ENCODE assay signal across 21 mouse cellular contexts in the genomic region with DNA sequence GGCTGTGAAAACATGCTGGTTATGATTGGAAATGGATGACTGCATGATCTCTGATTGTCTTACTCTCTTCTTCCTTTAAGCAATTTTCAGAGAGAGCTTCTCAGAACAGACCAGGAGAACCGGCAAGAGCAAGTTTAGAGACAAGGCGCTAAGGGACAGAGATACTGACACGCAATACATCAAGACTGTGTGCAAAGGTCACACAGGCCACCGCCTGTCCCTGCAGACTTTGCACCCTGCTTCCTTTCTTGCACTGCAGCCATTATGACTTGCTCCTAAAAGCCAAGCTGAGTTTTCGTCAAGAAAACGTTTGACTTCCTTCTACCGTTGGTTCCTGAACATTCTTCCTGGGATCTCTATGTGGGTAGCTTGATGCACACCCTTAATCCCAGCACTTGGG. TPM values are rescaled to one million over a fixed set of nuclear protein-coding genes. Genes with fewer than 3 reads are reported as not detected.
DNase-seq lines count a peak whose midpoint lies in the region; ATAC-seq and TF ChIP-seq lines count a peak whose summit lies in the region.
"Had no signal": no experiment of that assay in that cellular context is flagged by ENCODE, and none has a peak within 500 bp of the region (broad histone marks: within the 10 kb centered on the region; RNA-seq: fewer than 3 reads in every experiment).

No protein-coding gene starts in this region.

- no peak overlapping the region for H3K27ac ChIP-seq in forebrain, embryonic 11.5 days (ENCODE audit: low read depth, low read length)
- H3K27ac ChIP-seq in forebrain, embryonic 14.5 days (ENCODE audit: low read depth, low read length) = no peak overlapping the region
- H3K27ac ChIP-seq in kidney, embryonic 16.5 days (ENCODE audit: low read length) = no peak overlapping the region
- H3K27ac ChIP-seq in intestine, embryonic 16.5 days (ENCODE audit: low read length) = peak overlapping the region; percentile 84
- H3K27ac ChIP-seq: forebrain, embryonic 12.5 days; hindbrain, postnatal 0 days; kidney, embryonic 15.5 days; limb, embryonic 12.5 days; neural tube, embryonic 13.5 days had no signal

- no peak overlapping the region for H3K4me2 ChIP-seq in forebrain, embryonic 11.5 days (ENCODE audit: low read depth, low read length, severe bottlenecking)
- no peak overlapping the region for H3K4me2 ChIP-seq in forebrain, embryonic 14.5 days (ENCODE audit: low read length)
- no peak overlapping the region for H3K4me2 ChIP-seq in kidney, embryonic 16.5 days (replicated peaks; ENCODE audit: low read depth, low read length)
- no peak overlapping the region; the same call in 1 of the 2 replicates for H3K4me2 ChIP-seq in intestine, embryonic 16.5 days (ENCODE audit: low read depth, low read length)
- H3K4me2 ChIP-seq in myocyte (ENCODE audit: low read depth) = peak overlapping the region; percentile 66
- H3K4me2 ChIP-seq: forebrain, embryonic 12.5 days; limb, embryonic 12.5 days; neural tube, embryonic 13.5 days had no signal

- WGBS in forebrain, embryonic 11.5 days = 92% methylated on average over 7 of the region's 7 CpGs
- 94% methylated on average over 7 of the region's 7 CpGs for WGBS in forebrain, embryonic 14.5 days
- WGBS in kidney, embryonic 16.5 days = 77% methylated on average over 7 of the region's 7 CpGs
- 65% methylated on average over 7 of the region's 7 CpGs for WGBS in intestine, embryonic 16.5 days

- no peak overlapping the region for H3K9ac ChIP-seq in forebrain, embryonic 11.5 days (ENCODE audit: low read length)
- H3K9ac ChIP-seq in forebrain, embryonic 14.5 days (ENCODE audit: low read length) = no peak overlapping the region
- H3K9ac ChIP-seq in kidney, embryonic 16.5 days (replicated peaks; ENCODE audit: low read length) = no peak overlapping the region
- H3K9ac ChIP-seq in intestine, embryonic 16.5 days (ENCODE audit: low read depth, low read length) = no peak overlapping the region
- H3K9ac ChIP-seq: forebrain, embryonic 12.5 days; heart, embryonic 12.5 days; kidney, embryonic 15.5 days; limb, embryonic 12.5 days; neural tube, embryonic 13.5 days had no signal

- peak; percentile 30 for DNase-seq in forebrain, embryonic 11.5 days (ENCODE audit: low spot score)
- no peak for DNase-seq in forebrain, embryonic 14.5 days (ENCODE audit: low spot score)
- peak; percentile 31 to 38 for DNase-seq in kidney, postnatal 36 days
- no peak for DNase-seq in cerebellum, adult 9-10 months
- DNase-seq in c-Kit-positive CD71-positive TER-119-positive erythroid progenitor cells, embryonic 14.5 days (ENCODE audit: low spot score) = no peak
- DNase-seq: cerebellum, adult 11-12 months; cerebellum, postnatal 14 days; lung, adult 2 months; midbrain, embryonic 14.5 days; retina, postnatal 1 day; right cerebral cortex, postnatal 25 days; thymus, postnatal 14 days had no signal

- H3K9me3 ChIP-seq in forebrain, embryonic 11.5 days (ENCODE audit: control insufficient read depth, low read length) = no peaks in the 10 kb centered on the region
- H3K9me3 ChIP-seq in forebrain, embryonic 14.5 days (replicated peaks; ENCODE audit: control insufficient read depth, low read length) = no peaks in the 10 kb centered on the region
- H3K9me3 ChIP-seq in kidney, embryonic 16.5 days (ENCODE audit: low read length) = no peaks in the 10 kb centered on the region
- H3K9me3 ChIP-seq in intestine, embryonic 16.5 days (ENCODE audit: control insufficient read depth, low read length) = no peaks in the 10 kb centered on the region; the same call in 1 of the 2 replicates
- H3K9me3 ChIP-seq: forebrain, embryonic 12.5 days; heart, embryonic 12.5 days; kidney, embryonic 15.5 days; limb, embryonic 12.5 days; neural tube, embryonic 13.5 days had no signal

- H3K4me1 ChIP-seq in forebrain, embryonic 11.5 days (replicated peaks; ENCODE audit: control insufficient read depth, insufficient read depth, low read length) = no peaks in the 10 kb centered on the region
- no peaks in the 10 kb centered on the region for H3K4me1 ChIP-seq in forebrain, embryonic 14.5 days (ENCODE audit: control insufficient read depth, insufficient read depth, low read length)
- no peaks in the 10 kb centered on the region for H3K4me1 ChIP-seq in kidney, embryonic 16.5 days (ENCODE audit: insufficient read depth, low read length)
- peaks cover 9% of the 10 kb centered on the region; the same call in 1 of the 2 replicates for H3K4me1 ChIP-seq in intestine, embryonic 16.5 days (ENCODE audit: control insufficient read depth, insufficient read depth, low read length)
- H3K4me1 ChIP-seq: forebrain, embryonic 12.5 days; limb, embryonic 12.5 days; neural tube, embryonic 13.5 days had no signal

- no peak overlapping the region for H3ac ChIP-seq in myocyte (ENCODE audit: control insufficient read depth, insufficient read length)

- H3K4me3 ChIP-seq in forebrain, embryonic 11.5 days (ENCODE audit: low read depth, low read length) = no peak overlapping the region
- no peak overlapping the region for H3K4me3 ChIP-seq in forebrain, embryonic 14.5 days (ENCODE audit: low read depth, low read length)
- no peak overlapping the region for H3K4me3 ChIP-seq in kidney, embryonic 16.5 days (ENCODE audit: low read length)
- H3K4me3 ChIP-seq in intestine, embryonic 16.5 days (ENCODE audit: low read length) = no peak overlapping the region
- no peak overlapping the region for H3K4me3 ChIP-seq in myocyte
- H3K4me3 ChIP-seq: forebrain, embryonic 12.5 days; heart, embryonic 12.5 days; kidney, embryonic 15.5 days; limb, embryonic 12.5 days; neural tube, embryonic 13.5 days had no signal

- H3K79me2 ChIP-seq in myocyte (ENCODE audit: control insufficient read depth, insufficient read depth) = no peaks in the 10 kb centered on the region

- TF ChIP-seq POLR2A in myocyte (IDR thresholded peaks at IDR 0.05; ENCODE audit: insufficient read length, low read depth) = no peak

- H3K27me3 ChIP-seq in forebrain, embryonic 11.5 days (ENCODE audit: control insufficient read depth, insufficient read depth, low read length) = no peaks in the 10 kb centered on the region
- no peaks in the 10 kb centered on the region for H3K27me3 ChIP-seq in forebrain, embryonic 14.5 days (replicated peaks; ENCODE audit: control insufficient read depth, insufficient read depth, low read length)
- no peaks in the 10 kb centered on the region for H3K27me3 ChIP-seq in kidney, embryonic 16.5 days (ENCODE audit: insufficient read depth, low read length)
- no peaks in the 10 kb centered on the region for H3K27me3 ChIP-seq in intestine, embryonic 16.5 days (replicated peaks; ENCODE audit: control insufficient read depth, insufficient read depth, low read length)
- no peaks in the 10 kb centered on the region for H3K27me3 ChIP-seq in myocyte (ENCODE audit: control insufficient read depth, insufficient read depth, insufficient read length)
- H3K27me3 ChIP-seq: kidney, embryonic 15.5 days; limb, embryonic 12.5 days; neural tube, embryonic 13.5 days had no signal

- no peak for ATAC-seq in forebrain, embryonic 11.5 days (replicated peaks; ENCODE audit: low FRiP score)
- no peak for ATAC-seq in forebrain, embryonic 14.5 days
- ATAC-seq in kidney, embryonic 16.5 days (ENCODE audit: low FRiP score, low TSS enrichment) = no peak
- ATAC-seq in intestine, embryonic 16.5 days = peak; percentile 83
- ATAC-seq: hindbrain, postnatal 0 days had no signal

- no peaks in the 10 kb centered on the region for H3K36me3 ChIP-seq in forebrain, embryonic 11.5 days (ENCODE audit: control insufficient read depth, insufficient read depth, low read length)
- no peaks in the 10 kb centered on the region for H3K36me3 ChIP-seq in forebrain, embryonic 14.5 days (ENCODE audit: control insufficient read depth, insufficient read depth, low read length)
- H3K36me3 ChIP-seq in kidney, embryonic 16.5 days (ENCODE audit: insufficient read depth, low read length) = no peaks in the 10 kb centered on the region
- H3K36me3 ChIP-seq in intestine, embryonic 16.5 days (ENCODE audit: control insufficient read depth, insufficient read depth, low read length) = no peaks in the 10 kb centered on the region
- no peaks in the 10 kb centered on the region for H3K36me3 ChIP-seq in myocyte (ENCODE audit: control insufficient read depth, insufficient read depth)
- H3K36me3 ChIP-seq: forebrain, embryonic 12.5 days; heart, embryonic 12.5 days; kidney, embryonic 15.5 days; limb, embryonic 12.5 days; neural tube, embryonic 13.5 days had no signal

RNA-seq across cellular contexts. Expression of gene Copg1, which starts 12.1 kb away (rescaled TPM):
- polyA plus RNA-seq in forebrain, embryonic 11.5 days (2014; fragmentation: Nextera tagmentation; extraction: Ambion mirVana) = 142 and 146 TPM in 2 replicates
- polyA plus RNA-seq in forebrain, embryonic 14.5 days (2014; fragmentation: Nextera tagmentation; extraction: Ambion mirVana) = 148 and 158 TPM in 2 replicates
- polyA plus RNA-seq in kidney, embryonic 16.5 days (2015; fragmentation: Nextera tagmentation; extraction: Ambion mirVana) = 190 TPM in 2 replicates
- polyA plus RNA-seq in intestine, embryonic 16.5 days (2015; fragmentation: Nextera tagmentation; extraction: Ambion mirVana) = 162 and 166 TPM in 2 replicates
- polyA plus RNA-seq in myocyte (2012; fragmentation: generic; extraction: Trizol) = 94.2 TPM

RNA-seq across cellular contexts. Expression of gene Cnbp, which starts 24.7 kb away (rescaled TPM):
- 1,299 and 1,307 TPM in 2 replicates for polyA plus RNA-seq in forebrain, embryonic 11.5 days (2014; fragmentation: Nextera tagmentation; extraction: Ambion mirVana)
- polyA plus RNA-seq in forebrain, embryonic 14.5 days (2014; fragmentation: Nextera tagmentation; extraction: Ambion mirVana) = 808 and 818 TPM in 2 replicates
- polyA plus RNA-seq in kidney, embryonic 16.5 days (2015; fragmentation: Nextera tagmentation; extraction: Ambion mirVana) = 1,037 and 1,064 TPM in 2 replicates
- 831 and 949 TPM in 2 replicates for polyA plus RNA-seq in intestine, embryonic 16.5 days (2015; fragmentation: Nextera tagmentation; extraction: Ambion mirVana)
- 196 TPM for polyA plus RNA-seq in myocyte (2012; fragmentation: generic; extraction: Trizol)

RNA-seq across cellular contexts. Expression of gene Isy1, which starts 37.0 kb away (rescaled TPM):
- 64.0 and 73.8 TPM in 2 replicates for polyA plus RNA-seq in forebrain, embryonic 11.5 days (2014; fragmentation: Nextera tagmentation; extraction: Ambion mirVana)
- 34.1 and 37.8 TPM in 2 replicates for polyA plus RNA-seq in forebrain, embryonic 14.5 days (2014; fragmentation: Nextera tagmentation; extraction: Ambion mirVana)
- polyA plus RNA-seq in kidney, embryonic 16.5 days (2015; fragmentation: Nextera tagmentation; extraction: Ambion mirVana) = 41.3 and 49.3 TPM in 2 replicates
- polyA plus RNA-seq in intestine, embryonic 16.5 days (2015; fragmentation: Nextera tagmentation; extraction: Ambion mirVana) = 42.5 and 50.5 TPM in 2 replicates
- polyA plus RNA-seq in myocyte (2012; fragmentation: generic; extraction: Trizol) = 21.1 TPM

RNA-seq across cellular contexts. Expression of gene Hmces, which starts 38.2 kb away (rescaled TPM):
- 56.9 and 59.0 TPM in 2 replicates for polyA plus RNA-seq in forebrain, embryonic 11.5 days (2014; fragmentation: Nextera tagmentation; extraction: Ambion mirVana)
- polyA plus RNA-seq in forebrain, embryonic 14.5 days (2014; fragmentation: Nextera tagmentation; extraction: Ambion mirVana) = 56.0 and 58.2 TPM in 2 replicates
- 62.5 and 67.1 TPM in 2 replicates for polyA plus RNA-seq in kidney, embryonic 16.5 days (2015; fragmentation: Nextera tagmentation; extraction: Ambion mirVana)
- polyA plus RNA-seq in intestine, embryonic 16.5 days (2015; fragmentation: Nextera tagmentation; extraction: Ambion mirVana) = 31.6 and 35.6 TPM in 2 replicates
- 28.1 TPM for polyA plus RNA-seq in myocyte (2012; fragmentation: generic; extraction: Trizol)

RNA-seq across cellular contexts. Expression of gene Gm45140, which starts 40.0 kb away (rescaled TPM):
- polyA plus RNA-seq in forebrain, embryonic 11.5 days (2014; fragmentation: Nextera tagmentation; extraction: Ambion mirVana) = 2.7 and 5.0 TPM in 2 replicates
- 1.2 and 2.4 TPM in 2 replicates for polyA plus RNA-seq in forebrain, embryonic 14.5 days (2014; fragmentation: Nextera tagmentation; extraction: Ambion mirVana)
- polyA plus RNA-seq in kidney, embryonic 16.5 days (2015; fragmentation: Nextera tagmentation; extraction: Ambion mirVana) = 2.7 and 5.2 TPM in 2 replicates
- polyA plus RNA-seq in intestine, embryonic 16.5 days (2015; fragmentation: Nextera tagmentation; extraction: Ambion mirVana) = 3.7 and 4.1 TPM in 2 replicates
- polyA plus RNA-seq in myocyte (2012; fragmentation: generic; extraction: Trizol) = 2.6 TPM

Comparison
In these comparisons a context has a peak if more than half of its experiments do, and no peak if none do; other contexts are left out.
1. DNase-seq: peak in forebrain, embryonic 11.5 days (single experiment) and kidney, postnatal 36 days (2 of 2); none in forebrain, embryonic 14.5 days (single experiment), cerebellum, adult 9-10 months (single experiment) and c-Kit-positive CD71-positive TER-119-positive erythroid progenitor cells, embryonic 14.5 days (single experiment).